Mouse (Mus musculus) retina, postnatal 1 day (tissue): ENCODE results near the gene Ttll1.

Experiments used
- DNase-seq: peaks from one replicate; pipeline ENCODE4 v3.0.0-alpha.2; 2012

Ttll1 gene

GRCm38 (mm10) chr15:83510805-83511405, at the start of gene Ttll1:
Gene Ttll1 (minus strand): TSS chr15:83510893.
- peak; percentile 96 for DNase-seq

GRCm38 (mm10) chr15:83555161-83555974, 44.7 kb upstream of the Ttll1 start:
- peak; percentile 93 for DNase-seq

- DNase-seq: no peak
Measured at GRCm38 (mm10) chr15:83553831-83554230, 43.1 kb upstream of the Ttll1 start.

GRCm38 (mm10) chr15:83550137-83550536, 39.4 kb upstream of the Ttll1 start:
- DNase-seq: no peak

GRCm38 (mm10) chr15:83547144-83547543, 36.5 kb upstream of the Ttll1 start:
- no peak for DNase-seq

GRCm38 (mm10) chr15:83546029-83546428, 35.3 kb upstream of the Ttll1 start:
- no peak for DNase-seq

GRCm38 (mm10) chr15:83541647-83542287, 31.1 kb upstream of the Ttll1 start:
- DNase-seq: no peak

GRCm38 (mm10) chr15:83539905-83540304, 29.2 kb upstream of the Ttll1 start:
- no peak for DNase-seq

GRCm38 (mm10) chr15:83538855-83539254, 28.2 kb upstream of the Ttll1 start:
- DNase-seq: no peak

GRCm38 (mm10) chr15:83535890-83536231, 25.2 kb upstream of the Ttll1 start:
- no peak for DNase-seq

- DNase-seq: no peak
Measured at GRCm38 (mm10) chr15:83534960-83535889, 24.5 kb upstream of the Ttll1 start.

- no peak for DNase-seq
Measured at GRCm38 (mm10) chr15:83532606-83533005, 21.9 kb upstream of the Ttll1 start.

- DNase-seq: no peak
Measured at GRCm38 (mm10) chr15:83531961-83532469, 21.3 kb upstream of the Ttll1 start.

GRCm38 (mm10) chr15:83530688-83531087, 20.0 kb upstream of the Ttll1 start:
- DNase-seq: no peak

- DNase-seq: no peak
Measured at GRCm38 (mm10) chr15:83530233-83530632, 19.5 kb upstream of the Ttll1 start.

- no peak for DNase-seq
Measured at GRCm38 (mm10) chr15:83529765-83530164, 19.1 kb upstream of the Ttll1 start.

- DNase-seq: no peak
Measured at GRCm38 (mm10) chr15:83528892-83529291, 18.2 kb upstream of the Ttll1 start.

- no peak for DNase-seq
Measured at GRCm38 (mm10) chr15:83527747-83528146, 17.1 kb upstream of the Ttll1 start.

- DNase-seq: no peak
Measured at GRCm38 (mm10) chr15:83527092-83527437, 16.4 kb upstream of the Ttll1 start.

- DNase-seq: peak; percentile 76
Measured at GRCm38 (mm10) chr15:83526424-83527091, 15.9 kb upstream of the Ttll1 start, which contains the start of gene Bik. Gene Bik (plus strand): TSS chr15:83526862.

GRCm38 (mm10) chr15:83524333-83524729, 13.6 kb upstream of the Ttll1 start:
- DNase-seq: no peak
